9 mouse cellular contexts compared by ENCODE assay signal in the genomic region with DNA sequence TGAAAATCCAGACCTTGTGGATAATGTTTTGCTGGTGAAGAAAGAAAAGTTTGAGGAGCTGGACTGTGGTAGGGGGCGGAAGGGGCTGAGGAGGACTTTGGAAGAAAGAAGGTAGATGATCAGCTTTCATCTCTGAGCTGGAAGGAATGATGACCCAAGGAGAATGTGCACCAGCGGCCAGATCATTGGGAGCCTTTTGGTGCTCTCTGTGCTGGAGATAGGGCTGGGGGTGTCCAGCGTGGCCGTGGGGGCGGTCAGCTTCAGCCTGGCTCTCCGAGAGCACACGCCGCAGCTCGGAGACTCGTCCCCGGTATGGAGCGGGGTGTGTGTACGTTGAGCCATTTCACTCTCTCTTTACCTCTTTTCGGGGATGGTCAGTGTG. TPM values are rescaled to one million over a fixed set of nuclear protein-coding genes. Genes with fewer than 3 reads are reported as not detected.
DNase-seq lines count a peak whose midpoint lies in the region; ATAC-seq lines count a peak whose summit lies in the region.
"Had no signal": no experiment of that assay in that cellular context is flagged by ENCODE, and none has a peak within 500 bp of the region (broad histone marks: within the 10 kb centered on the region; RNA-seq: fewer than 3 reads in every experiment).

No protein-coding gene starts in this region.

- DNase-seq in cerebellum, adult 18-20 months, result peak; percentile 1 to 3
- no peak for DNase-seq in cerebellum, adult 11-12 months
- no peak for DNase-seq in lung, postnatal 10 days
- DNase-seq in intestine, embryonic 14.5 days (ENCODE audit: low spot score), result no peak
- no peak for DNase-seq in ovary, postnatal 14 days (ENCODE audit: low spot score)
- no peak for DNase-seq in retina, embryonic 14.5 days (ENCODE audit: low spot score)

- no peak for ATAC-seq in lung, embryonic 15.5 days (ENCODE audit: borderline replicate concordance, extremely low read depth, low FRiP score, low TSS enrichment)
- ATAC-seq in intestine, embryonic 14.5 days (replicated peaks; ENCODE audit: low FRiP score, low TSS enrichment, low read depth), result 0 out of 2 replicates have a peak, but pooled peaks have one; percentile 55
- peak; percentile 86 for ATAC-seq in neural tube, embryonic 12.5 days (ENCODE audit: low FRiP score, low read depth)

- H3K27me3 ChIP-seq in lung, embryonic 15.5 days, result peaks cover 20% of the 10 kb centered on the region; the same call in 1 of the 2 replicates
- peaks cover 7% of the 10 kb centered on the region; the same call in 1 of the 2 replicates for H3K27me3 ChIP-seq in intestine, embryonic 14.5 days (replicated peaks; ENCODE audit: control insufficient read depth, insufficient read depth, low read length)
- no peaks in the 10 kb centered on the region for H3K27me3 ChIP-seq in neural tube, embryonic 12.5 days (replicated peaks)

- H3K4me2 ChIP-seq in lung, embryonic 15.5 days, result peak overlapping the region; percentile 57
- H3K4me2 ChIP-seq in intestine, embryonic 14.5 days (ENCODE audit: low read length), result peak overlapping the region; percentile 79
- H3K4me2 ChIP-seq in neural tube, embryonic 12.5 days (replicated peaks), result peak overlapping the region; percentile 91

- no peaks in the 10 kb centered on the region for H3K4me1 ChIP-seq in lung, embryonic 15.5 days
- H3K4me1 ChIP-seq in intestine, embryonic 14.5 days (replicated peaks; ENCODE audit: control insufficient read depth, insufficient read depth, low read length), result no peaks in the 10 kb centered on the region
- no peaks in the 10 kb centered on the region for H3K4me1 ChIP-seq in neural tube, embryonic 12.5 days

- peak overlapping the region; percentile 35 for H3K4me3 ChIP-seq in lung, embryonic 15.5 days
- peak overlapping the region; percentile 46 for H3K4me3 ChIP-seq in intestine, embryonic 14.5 days (ENCODE audit: low read depth, low read length)
- peak overlapping the region; percentile 52 for H3K4me3 ChIP-seq in neural tube, embryonic 12.5 days

- WGBS in lung, embryonic 15.5 days, result 3% methylated on average over 14 of the region's 14 CpGs
- 2% methylated on average over 14 of the region's 14 CpGs for WGBS in intestine, embryonic 14.5 days
- 2% methylated on average over 14 of the region's 14 CpGs for WGBS in neural tube, embryonic 12.5 days

- H3K9ac ChIP-seq in lung, embryonic 15.5 days, result no peak overlapping the region
- peak overlapping the region; percentile 42 for H3K9ac ChIP-seq in intestine, embryonic 14.5 days (ENCODE audit: low read length)
- H3K9ac ChIP-seq in neural tube, embryonic 12.5 days, result peak overlapping the region; percentile 57

- H3K9me3 ChIP-seq in lung, embryonic 15.5 days, result no peaks in the 10 kb centered on the region
- no peaks in the 10 kb centered on the region for H3K9me3 ChIP-seq in intestine, embryonic 14.5 days (ENCODE audit: control insufficient read depth, low read length)
- H3K9me3 ChIP-seq in neural tube, embryonic 12.5 days, result no peaks in the 10 kb centered on the region

- H3K27ac ChIP-seq in lung, embryonic 15.5 days, result no peak overlapping the region
- H3K27ac ChIP-seq in intestine, embryonic 14.5 days (ENCODE audit: low read depth), result no peak overlapping the region
- no peak overlapping the region for H3K27ac ChIP-seq in neural tube, embryonic 12.5 days
- H3K27ac ChIP-seq: macrophage had no signal

- no peaks in the 10 kb centered on the region for H3K36me3 ChIP-seq in lung, embryonic 15.5 days
- no peaks in the 10 kb centered on the region for H3K36me3 ChIP-seq in intestine, embryonic 14.5 days (ENCODE audit: control insufficient read depth, insufficient read depth, low read length)
- H3K36me3 ChIP-seq in neural tube, embryonic 12.5 days, result no peaks in the 10 kb centered on the region

RNA-seq across cellular contexts. Expression of a gene that starts 0.7 kb away (rescaled TPM):
- 0.48 and 0.91 TPM in 2 replicates for polyA plus RNA-seq in lung, embryonic 15.5 days (2015; fragmentation: Nextera tagmentation; extraction: Ambion mirVana)
- 1.2 and 1.5 TPM in 2 replicates for polyA plus RNA-seq in intestine, embryonic 14.5 days (2014; fragmentation: Nextera tagmentation; extraction: Ambion mirVana)
- polyA plus RNA-seq in neural tube, embryonic 12.5 days (2016; fragmentation: Nextera tagmentation; extraction: Ambion mirVana), result 2.7 and 3.1 TPM in 2 replicates
- polyA plus RNA-seq: macrophage had no signal

Comparison
In these comparisons a context has a peak if more than half of its experiments do, and no peak if none do; other contexts are left out.
1. DNase-seq: peak in cerebellum, adult 18-20 months (2 of 2); none in cerebellum, adult 11-12 months (single experiment), lung, postnatal 10 days (single experiment), intestine, embryonic 14.5 days (single experiment), ovary, postnatal 14 days (single experiment) and retina, embryonic 14.5 days (single experiment).
2. Peak in every context shown above with its lines, with median percentiles within 50 percentile points of each other: H3K4me2 ChIP-seq and H3K4me3 ChIP-seq.